Mouse (Mus musculus) liver, adult 2 months (tissue): ENCODE data around the gene Fzr1.

Experiments used
- CTCF ChIP-seq: fragments of 200-500 bp; IDR thresholded peaks from 2 replicates; pipeline ENCODE4 v1.5.1; 2011; ENCODE audit warnings: low read depth, low read length, control low read depth
- POLR2A ChIP-seq: fragments of 200-500 bp; IDR thresholded peaks from 2 replicates; pipeline ENCODE4 v1.6.1; 2011; ENCODE audit warnings: low read length, control low read depth; ENCODE audit not compliant: insufficient read depth; ENCODE audit errors: extremely low read depth

GRCm38 (mm10) chr10:81363436-81364346 is 14.6 kb downstream of the Fzr1 start:
- TF ChIP-seq CTCF (no peak), POLR2A (no peak)
